Mouse (Mus musculus) heart, embryonic 10.5 days (tissue): Measurements from ENCODE around the gene Pde4d. TPM values are rescaled to one million over a fixed set of nuclear protein-coding genes. Genes with fewer than 3 reads are reported as not detected.

Source experiments
- DNase-seq: peaks from one replicate; pipeline ENCODE4 v3.0.0-alpha.2; 2017; ENCODE audit warnings: low spot score
- H3K27ac ChIP-seq: fragments of 300-500 bp; sonication (generic); 2 replicates; pipeline ENCODE4 v1.5.1; 2016; ENCODE audit warnings: mild to moderate bottlenecking
- H3K27me3 ChIP-seq: fragments of 300-500 bp; sonication (generic); 2 replicates; pipeline ENCODE4 v1.6.1; 2016; ENCODE audit warnings: mild to moderate bottlenecking; ENCODE audit not compliant: poor library complexity, insufficient read depth, severe bottlenecking
- H3K36me3 ChIP-seq: fragments of 300-500 bp; sonication (generic); 2 replicates; pipeline ENCODE4 v1.6.1; 2016; ENCODE audit warnings: mild to moderate bottlenecking, moderate library complexity
- H3K4me1 ChIP-seq: fragments of 300-500 bp; sonication (generic); 2 replicates; pipeline ENCODE4 v1.6.1; 2016; ENCODE audit warnings: mild to moderate bottlenecking
- H3K4me3 ChIP-seq: fragments of 300-500 bp; sonication (generic); 2 replicates; pipeline ENCODE4 v1.5.1; 2016; ENCODE audit warnings: mild to moderate bottlenecking, moderate library complexity
- H3K9me3 ChIP-seq: fragments of 300-500 bp; sonication (generic); 2 replicates; pipeline ENCODE4 v1.6.1; 2016; ENCODE audit warnings: mild to moderate bottlenecking, moderate library complexity
- WGBS: fragments of 180-500 bp; shearing (Covaris S2); methylation state at CpG from one replicate; pipeline ENCODE4 v1.1.7; 2016; 5-methylcytosine and 5-hydroxymethylcytosine counted together
- polyA plus RNA-seq: library from polyadenylated mRNA; unstranded; fragments of >200 nt; fragmentation: Nextera tagmentation; extraction: Ambion mirVana; gene quantifications from 2 replicates; pipeline ENCODE4 v1.2.1, GENCODE M21; 2016

Pde4d gene
- polyA plus RNA-seq, 1 experiment from 2014 or later, result 24.9 TPM

- H3K4me1 ChIP-seq, result peaks cover 5% of the 10 kb centered on the region; the same call in 1 of the 2 replicates
- no peaks in the 10 kb centered on the region for H3K27me3 ChIP-seq
- no peak for DNase-seq
- no peak overlapping the region for H3K27ac ChIP-seq
- H3K36me3 ChIP-seq, result no peaks in the 10 kb centered on the region
- WGBS, result 76% methylated on average over 1 of the region's 1 CpGs
- H3K4me3 ChIP-seq, result no peak overlapping the region
- no peaks in the 10 kb centered on the region for H3K9me3 ChIP-seq
These were observed 1127.0 kb downstream of the Pde4d start for GRCm38 (mm10) chr13:109576725-109577124.

- Histone ChIP-seq H3K4me1 (peaks cover 5% of the 10 kb centered on the region; the same call in 1 of the 2 replicates), H3K27me3 (no peaks in the 10 kb centered on the region), H3K4me3 (no peak overlapping the region), H3K27ac (no peak overlapping the region), H3K36me3 (no peaks in the 10 kb centered on the region), H3K9me3 (no peaks in the 10 kb centered on the region)
- no peak for DNase-seq
- WGBS, result 82% methylated on average over 5 of the region's 5 CpGs
These were observed 1127.7 kb downstream of the Pde4d start for GRCm38 (mm10) chr13:109577454-109577853.

GRCm38 (mm10) chr13:109577901-109578300 is 1128.2 kb downstream of the Pde4d start:
- Histone ChIP-seq H3K27ac (no peak overlapping the region), H3K9me3 (no peaks in the 10 kb centered on the region), H3K4me1 (peaks cover 5% of the 10 kb centered on the region; the same call in 1 of the 2 replicates), H3K36me3 (no peaks in the 10 kb centered on the region), H3K27me3 (no peaks in the 10 kb centered on the region), H3K4me3 (no peak overlapping the region)
- DNase-seq, result no peak
- WGBS, result 67% methylated on average over 4 of the region's 4 CpGs

GRCm38 (mm10) chr13:109581284-109582070 is 1131.7 kb downstream of the Pde4d start:
- no peaks in the 10 kb centered on the region for H3K27me3 ChIP-seq
- peaks cover 5% of the 10 kb centered on the region; the same call in 1 of the 2 replicates for H3K4me1 ChIP-seq
- no peaks in the 10 kb centered on the region for H3K9me3 ChIP-seq
- no peak for DNase-seq
- H3K27ac ChIP-seq, result no peak overlapping the region
- 66% methylated on average over 16 of the region's 16 CpGs for WGBS
- no peak overlapping the region for H3K4me3 ChIP-seq
- no peaks in the 10 kb centered on the region for H3K36me3 ChIP-seq

- H3K36me3 ChIP-seq, result no peaks in the 10 kb centered on the region
- H3K9me3 ChIP-seq, result no peaks in the 10 kb centered on the region
- H3K27ac ChIP-seq, result no peak overlapping the region
- no peaks in the 10 kb centered on the region for H3K27me3 ChIP-seq
- H3K4me1 ChIP-seq, result no peaks in the 10 kb centered on the region
- 75% methylated on average over 4 of the region's 4 CpGs for WGBS
- H3K4me3 ChIP-seq, result no peak overlapping the region
- no peak for DNase-seq
These were observed 1140.3 kb downstream of the Pde4d start for GRCm38 (mm10) chr13:109590048-109590447.

GRCm38 (mm10) chr13:109592192-109592797 is 1142.5 kb downstream of the Pde4d start:
- 81% methylated on average over 8 of the region's 8 CpGs for WGBS
- H3K27me3 ChIP-seq, result no peaks in the 10 kb centered on the region
- H3K4me3 ChIP-seq, result no peak overlapping the region
- no peaks in the 10 kb centered on the region for H3K9me3 ChIP-seq
- no peak for DNase-seq
- no peaks in the 10 kb centered on the region for H3K36me3 ChIP-seq
- no peak overlapping the region for H3K27ac ChIP-seq
- H3K4me1 ChIP-seq, result no peaks in the 10 kb centered on the region

- no peak overlapping the region for H3K27ac ChIP-seq
- no peaks in the 10 kb centered on the region for H3K4me1 ChIP-seq
- 79% methylated on average over 4 of the region's 4 CpGs for WGBS
- H3K9me3 ChIP-seq, result no peaks in the 10 kb centered on the region
- H3K4me3 ChIP-seq, result no peak overlapping the region
- no peak for DNase-seq
- H3K27me3 ChIP-seq, result no peaks in the 10 kb centered on the region
- H3K36me3 ChIP-seq, result no peaks in the 10 kb centered on the region
These were observed 1150.0 kb downstream of the Pde4d start for GRCm38 (mm10) chr13:109599711-109600110.

- Histone ChIP-seq H3K9me3 (no peaks in the 10 kb centered on the region), H3K4me3 (no peak overlapping the region), H3K36me3 (no peaks in the 10 kb centered on the region), H3K27ac (no peak overlapping the region), H3K4me1 (no peaks in the 10 kb centered on the region), H3K27me3 (no peaks in the 10 kb centered on the region)
- 75% methylated on average over 2 of the region's 2 CpGs for WGBS
- no peak for DNase-seq
These were observed 1154.3 kb downstream of the Pde4d start for GRCm38 (mm10) chr13:109604017-109604416.

- no peaks in the 10 kb centered on the region for H3K27me3 ChIP-seq
- H3K4me3 ChIP-seq, result no peak overlapping the region
- H3K36me3 ChIP-seq, result no peaks in the 10 kb centered on the region
- H3K27ac ChIP-seq, result no peak overlapping the region
- H3K9me3 ChIP-seq, result no peaks in the 10 kb centered on the region
- H3K4me1 ChIP-seq, result peaks cover 6% of the 10 kb centered on the region; the same call in 1 of the 2 replicates
- 62% methylated on average over 1 of the region's 1 CpGs for WGBS
- no peak for DNase-seq
These were observed 1155.4 kb downstream of the Pde4d start for GRCm38 (mm10) chr13:109605140-109605539.

- Histone ChIP-seq H3K4me1 (peaks cover 6% of the 10 kb centered on the region; the same call in 1 of the 2 replicates), H3K27ac (no peak overlapping the region), H3K4me3 (no peak overlapping the region), H3K36me3 (no peaks in the 10 kb centered on the region), H3K27me3 (no peaks in the 10 kb centered on the region), H3K9me3 (no peaks in the 10 kb centered on the region)
- WGBS, result 71% methylated on average over 9 of the region's 9 CpGs
- no peak for DNase-seq
These were observed 1159.5 kb downstream of the Pde4d start for GRCm38 (mm10) chr13:109609106-109609804.

- no peak overlapping the region for H3K27ac ChIP-seq
- no peaks in the 10 kb centered on the region for H3K36me3 ChIP-seq
- H3K9me3 ChIP-seq, result no peaks in the 10 kb centered on the region
- H3K4me1 ChIP-seq, result peaks cover 6% of the 10 kb centered on the region; the same call in 1 of the 2 replicates
- DNase-seq, result no peak
- 4% methylated on average over 3 of the region's 3 CpGs for WGBS
- H3K4me3 ChIP-seq, result no peak overlapping the region
- no peaks in the 10 kb centered on the region for H3K27me3 ChIP-seq
These were observed 1160.0 kb downstream of the Pde4d start for GRCm38 (mm10) chr13:109609805-109610187.

GRCm38 (mm10) chr13:109610772-109611171 is 1161.0 kb downstream of the Pde4d start:
- WGBS, result 91% methylated on average over 2 of the region's 2 CpGs
- Histone ChIP-seq H3K4me3 (no peak overlapping the region), H3K36me3 (no peaks in the 10 kb centered on the region), H3K9me3 (no peaks in the 10 kb centered on the region), H3K27me3 (no peaks in the 10 kb centered on the region), H3K4me1 (peaks cover 6% of the 10 kb centered on the region; the same call in 1 of the 2 replicates), H3K27ac (no peak overlapping the region)
- no peak for DNase-seq

- 61% methylated on average over 8 of the region's 8 CpGs for WGBS
- Histone ChIP-seq H3K27me3 (no peaks in the 10 kb centered on the region), H3K36me3 (no peaks in the 10 kb centered on the region), H3K4me1 (no peaks in the 10 kb centered on the region), H3K4me3 (no peak overlapping the region), H3K9me3 (no peaks in the 10 kb centered on the region), H3K27ac (no peak overlapping the region)
- DNase-seq, result no peak
These were observed 1165.6 kb downstream of the Pde4d start for GRCm38 (mm10) chr13:109615213-109615784.
